Mouse (Mus musculus): Measurements from ENCODE around the gene Abcb1b. TPM values are rescaled to one million over a fixed set of nuclear protein-coding genes. Genes with fewer than 3 reads are reported as not detected.

Abcb1b gene
- polyA plus RNA-seq, 1 experiment = 1.7 TPM

DNA sequence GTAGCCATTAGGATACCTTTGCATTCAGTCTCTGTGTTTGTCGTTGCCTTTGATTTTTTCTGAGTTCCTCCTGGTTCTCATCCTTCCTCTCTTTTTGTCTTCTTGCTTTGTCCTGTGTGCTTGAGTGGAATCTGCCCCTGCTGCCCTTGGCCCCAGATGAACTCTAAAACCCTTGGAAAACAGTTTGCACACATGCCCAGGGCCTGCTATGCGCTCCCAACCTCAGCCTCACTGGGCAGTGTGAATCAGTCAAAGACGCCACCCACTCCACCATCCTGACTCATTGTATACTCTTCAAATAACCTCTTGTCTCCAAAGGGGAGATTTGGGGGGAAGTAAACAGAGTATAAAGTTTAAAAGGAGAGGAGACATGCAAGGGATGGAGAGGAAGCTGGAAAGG lies 100.3 kb downstream of the Abcb1b start:
- no peak for DNase-seq (ENCODE audit: low read depth in 1 of 2, low spot score in 2 of 2)
- Histone ChIP-seq H3K27ac (ENCODE audit: insufficient read depth, low read length) (no peak overlapping the region), H3K4me3 (ENCODE audit: extremely low read depth, insufficient read depth, insufficient read length) (no peak overlapping the region), H3K4me1 (ENCODE audit: control insufficient read depth, insufficient read depth, insufficient read length) (peaks cover 5% of the 10 kb centered on the region; the same call in 1 of the 2 replicates), H3K27me3 (ENCODE audit: control insufficient read depth, insufficient read depth, low read length) (no peaks in the 10 kb centered on the region), H3K36me3 (ENCODE audit: control insufficient read depth, insufficient read depth, low read length) (no peaks in the 10 kb centered on the region)
- WGBS = 92% methylated on average over 3 of the region's 3 CpGs
- TF ChIP-seq POLR2A (IDR thresholded peaks at IDR 0.05; ENCODE audit: low read depth, low read length) = no peak
- no peak for TF ChIP-seq CTCF (IDR thresholded peaks at IDR 0.05; ENCODE audit: extremely low read depth, insufficient read depth, insufficient read length, insufficient replicate concordance)

DNA sequence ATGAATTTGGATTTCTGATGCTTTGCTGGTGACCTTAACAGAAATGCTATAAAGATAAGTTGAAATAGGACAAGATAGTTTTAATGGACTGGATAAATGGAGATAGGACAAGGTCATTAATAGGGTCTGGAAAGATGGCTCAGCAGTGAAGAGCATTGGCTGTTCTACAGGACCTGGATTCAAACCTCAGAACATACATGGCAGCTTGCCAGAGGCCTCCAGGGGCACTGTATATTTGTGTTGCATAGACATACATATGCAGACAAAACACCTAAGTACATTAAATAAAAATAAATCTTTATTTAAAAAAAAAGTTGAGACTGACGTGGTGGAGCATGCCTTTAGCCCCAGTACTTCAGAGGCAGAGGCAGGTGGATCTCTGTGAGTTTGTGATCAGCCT lies 103.1 kb downstream of the Abcb1b start:
- no peak for TF ChIP-seq CTCF (IDR thresholded peaks at IDR 0.05; ENCODE audit: extremely low read depth, insufficient read depth, insufficient read length, insufficient replicate concordance)
- no peak for TF ChIP-seq POLR2A (IDR thresholded peaks at IDR 0.05; ENCODE audit: low read depth, low read length)
- WGBS = 94% methylated on average over 1 of the region's 1 CpGs
- no peak for DNase-seq (ENCODE audit: low read depth in 1 of 2, low spot score in 2 of 2)
- no peak overlapping the region for H3K27ac ChIP-seq (ENCODE audit: insufficient read depth, low read length)
- H3K4me3 ChIP-seq (ENCODE audit: extremely low read depth, insufficient read depth, insufficient read length) = no peak overlapping the region
- no peaks in the 10 kb centered on the region for H3K4me1 ChIP-seq (ENCODE audit: control insufficient read depth, insufficient read depth, insufficient read length)
- no peaks in the 10 kb centered on the region for H3K27me3 ChIP-seq (ENCODE audit: control insufficient read depth, insufficient read depth, low read length)
- H3K36me3 ChIP-seq (ENCODE audit: control insufficient read depth, insufficient read depth, low read length) = no peaks in the 10 kb centered on the region

DNA sequence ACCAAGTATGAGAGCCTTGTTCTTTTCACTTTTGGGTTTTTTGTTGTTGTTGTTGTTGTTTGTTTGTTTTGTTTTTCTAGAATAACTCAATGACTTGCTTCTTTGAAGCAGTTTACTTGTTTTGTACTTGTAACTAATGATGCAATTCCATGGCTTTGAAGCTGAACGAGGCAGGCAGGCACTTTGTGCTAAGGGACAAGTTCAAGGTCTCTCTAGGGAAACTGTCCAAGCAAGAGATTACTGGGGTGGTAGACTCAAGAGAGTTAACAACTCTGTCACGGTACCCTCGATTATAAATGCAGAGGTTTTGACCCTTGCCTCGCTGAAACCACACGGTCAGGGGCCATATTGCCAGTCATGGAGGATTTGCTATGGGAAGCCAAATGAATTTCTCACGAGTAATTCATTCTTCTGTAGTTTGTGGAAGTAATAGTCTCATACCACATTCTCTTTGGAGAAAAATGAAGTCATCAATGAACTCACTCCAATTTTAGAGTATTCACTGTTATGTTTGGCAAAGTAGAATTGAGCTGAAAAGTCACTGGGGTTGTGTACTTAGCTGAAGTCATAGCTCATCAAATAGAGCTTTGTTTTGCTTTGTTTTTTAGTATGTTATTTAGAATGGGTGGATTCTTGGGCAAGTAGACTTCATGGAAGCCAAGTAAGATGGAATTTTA lies 104.3 kb downstream of the Abcb1b start:
- DNase-seq (ENCODE audit: low read depth in 1 of 2, low spot score in 2 of 2) = no peak
- no peaks in the 10 kb centered on the region for H3K36me3 ChIP-seq (ENCODE audit: control insufficient read depth, insufficient read depth, low read length)
- no peaks in the 10 kb centered on the region for H3K4me1 ChIP-seq (ENCODE audit: control insufficient read depth, insufficient read depth, insufficient read length)
- no peak overlapping the region for H3K4me3 ChIP-seq (ENCODE audit: extremely low read depth, insufficient read depth, insufficient read length)
- 86% methylated on average over 6 of the region's 6 CpGs for WGBS
- no peak overlapping the region for H3K27ac ChIP-seq (ENCODE audit: insufficient read depth, low read length)
- no peaks in the 10 kb centered on the region for H3K27me3 ChIP-seq (ENCODE audit: control insufficient read depth, insufficient read depth, low read length)
- TF ChIP-seq CTCF (IDR thresholded peaks at IDR 0.05; ENCODE audit: extremely low read depth, insufficient read depth, insufficient read length, insufficient replicate concordance) = no peak
- TF ChIP-seq POLR2A (IDR thresholded peaks at IDR 0.05; ENCODE audit: low read depth, low read length) = no peak

DNA sequence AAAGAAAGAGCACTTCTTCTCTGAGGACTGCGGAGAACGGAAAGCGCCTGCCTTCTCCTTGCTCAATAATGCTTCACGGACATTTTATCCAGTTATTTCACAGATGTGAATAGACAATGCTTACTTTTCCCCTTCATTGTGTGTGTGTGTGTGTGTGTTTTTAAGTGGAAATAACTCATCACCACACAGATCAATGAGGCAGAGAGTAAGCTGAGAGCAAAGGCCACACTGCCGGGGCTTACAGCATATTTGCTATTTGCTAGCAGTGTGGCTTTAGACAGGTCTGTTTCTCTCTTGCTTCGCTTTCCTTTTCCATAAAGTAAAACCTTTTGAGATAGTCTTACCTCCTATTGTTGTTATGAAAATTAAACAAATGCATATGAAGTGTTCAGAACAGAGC lies 106.6 kb downstream of the Abcb1b start:
- H3K36me3 ChIP-seq (ENCODE audit: control insufficient read depth, insufficient read depth, low read length) = no peaks in the 10 kb centered on the region
- no peak for DNase-seq (ENCODE audit: low read depth in 1 of 2, low spot score in 2 of 2)
- no peak overlapping the region for H3K4me3 ChIP-seq (ENCODE audit: extremely low read depth, insufficient read depth, insufficient read length)
- TF ChIP-seq CTCF (IDR thresholded peaks at IDR 0.05; ENCODE audit: extremely low read depth, insufficient read depth, insufficient read length, insufficient replicate concordance) = no peak
- no peak for TF ChIP-seq POLR2A (IDR thresholded peaks at IDR 0.05; ENCODE audit: low read depth, low read length)
- H3K27ac ChIP-seq (ENCODE audit: insufficient read depth, low read length) = no peak overlapping the region
- no peaks in the 10 kb centered on the region for H3K27me3 ChIP-seq (ENCODE audit: control insufficient read depth, insufficient read depth, low read length)
- WGBS = 92% methylated on average over 6 of the region's 6 CpGs
- H3K4me1 ChIP-seq (ENCODE audit: control insufficient read depth, insufficient read depth, insufficient read length) = no peaks in the 10 kb centered on the region

DNA sequence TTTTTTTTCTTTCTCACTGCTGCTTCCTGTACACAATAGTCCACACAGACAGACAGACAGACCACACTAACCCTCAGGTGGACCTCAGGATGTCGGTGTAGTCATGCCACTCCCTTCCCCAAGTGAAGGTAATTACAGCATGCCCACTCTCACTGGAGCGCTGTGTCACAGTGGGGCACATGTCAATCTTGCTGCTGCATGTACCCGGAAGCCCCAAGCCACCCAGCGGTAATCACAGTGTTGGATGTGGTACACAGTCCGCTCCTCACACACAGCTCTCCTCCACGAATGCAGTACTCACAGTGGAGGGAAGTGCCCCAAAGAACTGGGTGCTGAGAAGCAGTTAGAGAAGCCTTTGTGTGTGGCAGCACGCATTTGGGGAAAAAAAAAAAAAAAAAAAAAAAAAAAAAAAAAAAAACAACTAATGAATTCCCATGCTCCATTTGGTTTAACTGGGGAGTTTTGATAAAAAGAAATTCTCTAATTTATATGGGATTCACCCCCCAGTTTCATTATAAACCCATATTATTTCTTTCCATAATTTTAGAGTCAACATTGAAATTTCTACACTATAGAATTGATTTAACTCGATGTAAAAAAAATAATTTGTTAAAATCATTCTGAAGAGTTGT lies 113.7 kb downstream of the Abcb1b start:
- Histone ChIP-seq H3K27ac (ENCODE audit: insufficient read depth, low read length) (no peak overlapping the region), H3K4me1 (ENCODE audit: control insufficient read depth, insufficient read depth, insufficient read length) (peaks cover 3% of the 10 kb centered on the region), H3K27me3 (ENCODE audit: control insufficient read depth, insufficient read depth, low read length) (no peaks in the 10 kb centered on the region), H3K4me3 (ENCODE audit: extremely low read depth, insufficient read depth, insufficient read length) (no peak overlapping the region; the same call in 1 of the 2 replicates), H3K36me3 (ENCODE audit: control insufficient read depth, insufficient read depth, low read length) (no peaks in the 10 kb centered on the region)
- DNase-seq (ENCODE audit: low read depth in 1 of 2, low spot score in 2 of 2) = peak in 1 of 2 experiments; percentile 21
- TF ChIP-seq CTCF (IDR thresholded peaks at IDR 0.05; ENCODE audit: extremely low read depth, insufficient read depth, insufficient read length, insufficient replicate concordance) (no peak), POLR2A (IDR thresholded peaks at IDR 0.05; ENCODE audit: low read depth, low read length) (no peak)
- WGBS = 26% methylated on average over 8 of the region's 8 CpGs

Other genes with a start within 250 kb of the Abcb1b start
- 0.46 and 0.75 TPM in 2 replicates for gene Rundc3b, start 175.2 kb upstream of the Abcb1b start, polyA plus RNA-seq (2012; rRNA removed)
- 2.6 and 2.9 TPM in 2 replicates for gene Abcb1a, start 138.1 kb upstream of the Abcb1b start, polyA plus RNA-seq (2012; rRNA removed)
- 4.9 and 6.9 TPM in 2 replicates for gene Abcb4, start 95.6 kb downstream of the Abcb1b start, polyA plus RNA-seq (2012; rRNA removed)
- 3.1 and 3.5 TPM in 2 replicates for gene Crot, start 199.2 kb downstream of the Abcb1b start, polyA plus RNA-seq (2012; rRNA removed)

Data from spleen, adult 2 months (tissue).